Mouse (Mus musculus) kidney, embryonic 16.5 days (tissue): Measurements from ENCODE around the gene Fdxacb1. TPM values are rescaled to one million over a fixed set of nuclear protein-coding genes. Genes with fewer than 3 reads are reported as not detected.

Source experiments
- ATAC-seq: fragments of 200-750 bp; cut with Nextera tagmentation; 2 replicates; pipeline ENCODE4 v1.8.0; 2017; ENCODE audit warnings: moderate TSS enrichment; ENCODE audit not compliant: low FRiP score, low TSS enrichment
- H3K27ac ChIP-seq: fragments of 300-500 bp; sonication (generic); 2 replicates; pipeline ENCODE4 v1.5.1; 2014; ENCODE audit warnings: low read length
- H3K27me3 ChIP-seq: fragments of 300-500 bp; sonication (generic); 2 replicates; pipeline ENCODE4 v1.6.1; 2014; ENCODE audit warnings: low read length, control low read depth, mixed read lengths; ENCODE audit not compliant: insufficient read depth
- H3K36me3 ChIP-seq: fragments of 300-500 bp; sonication (generic); 2 replicates; pipeline ENCODE4 v1.6.1; 2014; ENCODE audit warnings: low read length, control low read depth, mixed read lengths; ENCODE audit not compliant: insufficient read depth
- H3K4me1 ChIP-seq: fragments of 300-500 bp; sonication (generic); 2 replicates; pipeline ENCODE4 v1.6.1; 2014; ENCODE audit warnings: low read length, control low read depth, mixed read lengths; ENCODE audit not compliant: insufficient read depth
- H3K4me2 ChIP-seq: fragments of 300-500 bp; sonication (generic); replicated peaks from 2 replicates; pipeline ENCODE4 v1.6.1; 2014; ENCODE audit warnings: low read depth, low read length
- H3K4me3 ChIP-seq: fragments of 300-500 bp; sonication (generic); 2 replicates; pipeline ENCODE4 v1.5.1; 2014; ENCODE audit warnings: mild to moderate bottlenecking, low read length
- H3K9ac ChIP-seq: fragments of 300-500 bp; sonication (generic); replicated peaks from 2 replicates; pipeline ENCODE4 v1.6.1; 2014; ENCODE audit warnings: low read length
- H3K9me3 ChIP-seq: fragments of 300-500 bp; sonication (generic); 2 replicates; pipeline ENCODE4 v1.6.1; 2016; ENCODE audit warnings: low read length, control low read depth
- WGBS: fragments of 180-500 bp; shearing (Covaris S2); extraction: QIAGEN DNeasy Blood & Tissue Kit; methylation state at CpG from one replicate; pipeline ENCODE4 v1.1.7; 2014; 5-methylcytosine and 5-hydroxymethylcytosine counted together
- polyA plus RNA-seq: library from polyadenylated mRNA; unstranded; fragments of >200 nt; fragmentation: Nextera tagmentation; extraction: Ambion mirVana; gene quantifications from 2 replicates; pipeline ENCODE4 v1.2.1, GENCODE M21; 2015

Gene Fdxacb1
- polyA plus RNA-seq, 1 experiment from 2014 or later = 13.0 TPM

DNA sequence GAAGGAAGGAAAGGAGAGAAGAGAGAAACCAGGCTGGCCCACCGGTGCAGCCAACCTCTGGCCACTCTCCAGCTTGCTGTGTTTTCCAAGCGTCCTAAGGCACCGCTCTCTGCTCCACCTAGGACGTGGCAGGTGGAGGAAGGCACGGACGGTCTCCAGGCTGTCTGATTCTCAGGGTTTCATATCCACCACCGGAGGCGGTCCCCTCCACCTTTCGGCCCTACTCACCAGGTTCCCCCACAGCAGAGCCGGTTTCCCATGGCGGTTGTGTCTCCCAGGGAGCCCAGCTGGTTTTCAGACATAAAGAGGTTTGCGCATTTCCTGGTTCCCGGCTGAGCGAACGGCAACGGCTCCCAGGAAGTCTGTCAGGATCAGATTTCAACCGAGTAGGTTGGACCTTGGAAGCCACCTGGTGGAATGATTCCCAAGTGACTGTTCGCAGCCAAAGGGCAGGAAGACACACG is 21.8 kb upstream of the Fdxacb1 start, which contains the start of gene 2310030G06Rik:
TSS of gene 2310030G06Rik (minus strand) at position 323 of the 464 bp plus-strand sequence.
- Histone ChIP-seq H3K9ac (peak within 1 kb of the TSS; percentile 74), H3K4me3 (peak within 1 kb of the TSS; percentile 58), H3K9me3 (no peaks in the 10 kb centered on the region), H3K36me3 (no peaks in the 10 kb centered on the region), H3K27ac (peak within 1 kb of the TSS; percentile 88), H3K27me3 (no peaks in the 10 kb centered on the region), H3K4me1 (peaks cover 6% of the 10 kb centered on the region; the same call in 1 of the 2 replicates), H3K4me2 (peak within 1 kb of the TSS; percentile 62)
- WGBS = 0% methylated on average over 19 of the region's 19 CpGs
- ATAC-seq = peak; percentile 87

GRCm38 (mm10) chr9:50750706-50751105 is 17.3 kb upstream of the Fdxacb1 start:
- Histone ChIP-seq H3K4me3 (no peak overlapping the region), H3K9ac (no peak overlapping the region), H3K27me3 (no peaks in the 10 kb centered on the region), H3K4me1 (peaks cover 21% of the 10 kb centered on the region), H3K36me3 (no peaks in the 10 kb centered on the region), H3K4me2 (no peak overlapping the region), H3K27ac (no peak overlapping the region), H3K9me3 (no peaks in the 10 kb centered on the region)
- WGBS = 66% methylated on average over 6 of the region's 6 CpGs
- ATAC-seq = no peak

GRCm38 (mm10) chr9:50751323-50751722 is 16.7 kb upstream of the Fdxacb1 start, which contains the start of gene Cryab:
Gene Cryab (plus strand): TSS chr9:50751325.
- H3K27me3 ChIP-seq = no peaks in the 10 kb centered on the region
- no peak within 1 kb of the TSS for H3K4me3 ChIP-seq
- H3K4me2 ChIP-seq = no peak within 1 kb of the TSS
- H3K36me3 ChIP-seq = no peaks in the 10 kb centered on the region
- WGBS = 73% methylated on average over 22 of the region's 22 CpGs
- peaks cover 17% of the 10 kb centered on the region for H3K4me1 ChIP-seq
- no peak for ATAC-seq
- H3K9ac ChIP-seq = 0 out of 2 replicates have a peak within 1 kb of the TSS, but pooled peaks have one; percentile 22
- H3K9me3 ChIP-seq = no peaks in the 10 kb centered on the region
- peak within 1 kb of the TSS; percentile 81 for H3K27ac ChIP-seq

DNA sequence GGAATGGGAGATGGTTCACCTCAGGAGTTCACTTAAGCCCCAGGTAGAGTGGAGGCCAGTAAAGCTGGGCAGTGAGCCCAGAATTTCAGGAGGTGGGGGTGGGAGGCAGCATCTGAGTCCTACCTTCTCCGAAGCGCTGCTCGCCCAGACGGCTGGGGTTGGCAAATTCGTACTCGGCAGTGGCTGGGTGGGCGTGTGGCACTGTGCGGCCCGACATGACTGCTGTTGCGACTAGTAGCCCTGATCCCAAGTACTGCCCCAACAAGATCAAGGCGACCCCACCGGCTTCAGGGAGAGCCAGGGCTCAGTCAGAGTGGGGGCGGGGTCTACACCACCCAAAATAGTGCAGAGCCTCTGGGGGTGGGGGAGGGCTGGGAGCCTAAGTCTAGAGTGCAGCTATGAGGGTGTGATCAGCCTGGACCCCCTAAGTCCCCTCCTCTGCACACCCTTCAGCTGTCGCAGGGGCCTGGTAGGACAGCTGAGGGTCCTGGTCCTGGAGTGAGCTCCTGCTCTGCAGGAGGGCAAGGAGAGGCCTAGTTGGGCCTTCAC is 15.9 kb upstream of the Fdxacb1 start, which contains the start of gene Hspb2:
TSS of gene Hspb2 (minus strand) at position 301 of the 549 bp plus-strand sequence.
- Histone ChIP-seq H3K9me3 (no peaks in the 10 kb centered on the region), H3K36me3 (no peaks in the 10 kb centered on the region), H3K4me3 (peak within 1 kb of the TSS; percentile 25), H3K4me1 (peaks cover 17% of the 10 kb centered on the region), H3K9ac (0 out of 2 replicates have a peak within 1 kb of the TSS, but pooled peaks have one; percentile 35), H3K27ac (peak within 1 kb of the TSS; percentile 81), H3K27me3 (no peaks in the 10 kb centered on the region), H3K4me2 (peak within 1 kb of the TSS; percentile 37)
- WGBS = 64% methylated on average over 14 of the region's 14 CpGs
- ATAC-seq = peak; percentile 69

GRCm38 (mm10) chr9:50752784-50753615 is 15.0 kb upstream of the Fdxacb1 start:
- Histone ChIP-seq H3K27me3 (no peaks in the 10 kb centered on the region), H3K27ac (peak overlapping the region; percentile 81), H3K4me3 (peak overlapping the region; percentile 25), H3K36me3 (no peaks in the 10 kb centered on the region), H3K9me3 (no peaks in the 10 kb centered on the region), H3K4me2 (peak overlapping the region; percentile 37), H3K4me1 (peaks cover 17% of the 10 kb centered on the region), H3K9ac (0 out of 2 replicates have a peak overlapping the region, but pooled peaks have one; percentile 12)
- peak; percentile 93 for ATAC-seq
- 53% methylated on average over 17 of the region's 17 CpGs for WGBS

GRCm38 (mm10) chr9:50753947-50754346 is 14.1 kb upstream of the Fdxacb1 start:
- H3K4me2 ChIP-seq = peak overlapping the region; percentile 37; the same call in 1 of the 2 replicates
- no peaks in the 10 kb centered on the region for H3K9me3 ChIP-seq
- no peak overlapping the region for H3K27ac ChIP-seq
- H3K9ac ChIP-seq = no peak overlapping the region
- H3K36me3 ChIP-seq = no peaks in the 10 kb centered on the region
- no peaks in the 10 kb centered on the region for H3K27me3 ChIP-seq
- no peak for ATAC-seq
- H3K4me3 ChIP-seq = peak overlapping the region; percentile 25
- H3K4me1 ChIP-seq = peaks cover 17% of the 10 kb centered on the region
- WGBS = 63% methylated on average over 7 of the region's 7 CpGs

- H3K27ac ChIP-seq = no peak overlapping the region
- no peak for ATAC-seq
- H3K4me1 ChIP-seq = peaks cover 12% of the 10 kb centered on the region
- H3K36me3 ChIP-seq = no peaks in the 10 kb centered on the region
- H3K9me3 ChIP-seq = no peaks in the 10 kb centered on the region
- H3K27me3 ChIP-seq = no peaks in the 10 kb centered on the region
- no peak overlapping the region for H3K9ac ChIP-seq
- H3K4me3 ChIP-seq = no peak overlapping the region
- 61% methylated on average over 5 of the region's 5 CpGs for WGBS
- no peak overlapping the region for H3K4me2 ChIP-seq
Measured at GRCm38 (mm10) chr9:50756711-50757110, 11.3 kb upstream of the Fdxacb1 start.

GRCm38 (mm10) chr9:50761520-50762243 is 6.4 kb upstream of the Fdxacb1 start:
- H3K4me1 ChIP-seq = no peaks in the 10 kb centered on the region
- no peak for ATAC-seq
- no peak overlapping the region for H3K4me2 ChIP-seq
- H3K27ac ChIP-seq = no peak overlapping the region
- H3K9ac ChIP-seq = no peak overlapping the region
- no peaks in the 10 kb centered on the region for H3K27me3 ChIP-seq
- H3K9me3 ChIP-seq = no peaks in the 10 kb centered on the region
- WGBS = 57% methylated on average over 6 of the region's 6 CpGs
- no peak overlapping the region for H3K4me3 ChIP-seq
- H3K36me3 ChIP-seq = no peaks in the 10 kb centered on the region

DNA sequence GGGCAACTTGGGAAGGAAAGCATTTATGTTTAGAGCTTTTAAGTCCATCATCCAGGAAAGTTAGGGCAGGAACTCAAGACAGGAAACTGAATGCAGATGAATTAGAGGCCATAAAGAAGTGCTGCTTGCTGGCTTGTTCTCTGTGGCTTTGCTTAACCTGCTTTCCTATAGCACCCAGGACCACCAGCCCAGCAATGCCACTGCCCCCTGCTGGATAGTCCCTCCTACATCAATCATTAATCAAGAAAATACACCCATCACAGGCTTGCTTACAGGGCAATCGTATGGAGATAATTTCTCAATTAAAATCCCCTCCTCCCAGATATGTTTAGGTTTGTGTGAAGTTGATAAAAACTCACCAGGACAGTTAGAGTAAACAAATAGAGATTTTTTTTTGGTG is 4.7 kb upstream of the Fdxacb1 start:
- no peaks in the 10 kb centered on the region for H3K27me3 ChIP-seq
- 69% methylated on average over 1 of the region's 1 CpGs for whole genome bisulfite sequencing
- H3K4me3 ChIP-seq = no peak overlapping the region
- H3K27ac ChIP-seq = no peak overlapping the region
- H3K9me3 ChIP-seq = no peaks in the 10 kb centered on the region
- H3K36me3 ChIP-seq = no peaks in the 10 kb centered on the region
- H3K4me1 ChIP-seq = peaks cover 4% of the 10 kb centered on the region; the same call in 1 of the 2 replicates
- no peak overlapping the region for H3K9ac ChIP-seq
- ATAC-seq = no peak
- no peak overlapping the region for H3K4me2 ChIP-seq
